Mouse (Mus musculus) neutrophil, adult 5-6 weeks (primary cell): Measurements from ENCODE around the gene Usp18. TPM values are rescaled to one million over a fixed set of nuclear protein-coding genes. Genes with fewer than 3 reads are reported as not detected.

Experiments used
- ATAC-seq: fragments of 151-379, 151-347 bp; 2 replicates; pipeline ENCODE4 v1.8.0; 2017; ENCODE audit warnings: mild to moderate bottlenecking, moderate TSS enrichment; ENCODE audit not compliant: insufficient number of reproducible peaks, poor library complexity, low FRiP score, severe bottlenecking; ENCODE audit errors: extremely low read depth
- total RNA-seq: library from RNA; stranded (forward); fragments of 200-1000 nt; gene quantifications from 2 replicates; pipeline ENCODE4 v1.2.3, GENCODE M21; 2017

Gene Usp18
- 21.8 and 24.1 TPM in 2 replicates for total RNA-seq

DNA sequence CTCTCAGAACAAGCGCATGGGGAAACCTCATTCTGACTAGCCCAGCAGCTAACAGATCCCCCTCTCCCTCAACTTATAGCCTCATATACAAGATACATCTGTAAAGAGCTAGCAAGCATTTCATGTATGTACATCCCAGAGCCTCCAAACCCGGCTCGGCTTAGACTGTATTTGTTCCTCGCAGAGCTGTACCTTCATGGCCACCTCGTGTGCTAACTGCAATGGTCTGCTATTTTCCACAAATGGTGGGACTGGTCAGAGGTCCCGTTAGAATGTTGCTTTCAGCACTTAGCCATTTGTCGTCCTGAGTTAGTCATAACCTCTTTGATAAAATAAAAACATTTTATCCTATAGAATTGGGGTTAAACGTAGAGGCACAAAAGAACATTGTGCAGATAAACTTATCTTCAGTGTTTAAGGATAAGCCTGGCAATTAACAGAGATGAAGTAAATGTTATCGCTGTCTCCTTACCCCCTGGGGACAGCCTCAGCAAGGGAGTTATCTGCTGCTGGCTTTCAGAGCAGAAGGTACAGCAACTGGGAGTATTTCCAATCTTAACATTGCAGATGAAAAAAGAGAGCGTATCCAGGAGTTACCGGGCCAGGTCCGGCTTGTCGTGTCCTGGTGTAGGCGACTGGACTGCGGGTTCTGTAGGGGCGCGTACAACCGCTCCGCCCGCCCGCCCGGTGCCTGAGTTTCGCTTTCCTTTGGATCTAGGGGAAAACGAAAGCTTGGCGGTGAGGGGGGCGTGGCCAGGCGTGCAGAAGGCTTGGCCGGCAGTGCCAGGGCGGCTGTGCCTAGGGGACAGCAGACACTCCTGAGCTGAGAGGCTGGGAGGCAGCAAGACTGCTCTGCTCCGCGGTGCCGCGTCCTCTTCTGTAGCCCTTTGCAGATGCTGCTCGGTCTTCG, at the start of gene Usp18:
Usp18 (plus strand) TSS at position 780 of the 910 bp plus-strand sequence.
- ATAC-seq: peak; percentile 91

DNA sequence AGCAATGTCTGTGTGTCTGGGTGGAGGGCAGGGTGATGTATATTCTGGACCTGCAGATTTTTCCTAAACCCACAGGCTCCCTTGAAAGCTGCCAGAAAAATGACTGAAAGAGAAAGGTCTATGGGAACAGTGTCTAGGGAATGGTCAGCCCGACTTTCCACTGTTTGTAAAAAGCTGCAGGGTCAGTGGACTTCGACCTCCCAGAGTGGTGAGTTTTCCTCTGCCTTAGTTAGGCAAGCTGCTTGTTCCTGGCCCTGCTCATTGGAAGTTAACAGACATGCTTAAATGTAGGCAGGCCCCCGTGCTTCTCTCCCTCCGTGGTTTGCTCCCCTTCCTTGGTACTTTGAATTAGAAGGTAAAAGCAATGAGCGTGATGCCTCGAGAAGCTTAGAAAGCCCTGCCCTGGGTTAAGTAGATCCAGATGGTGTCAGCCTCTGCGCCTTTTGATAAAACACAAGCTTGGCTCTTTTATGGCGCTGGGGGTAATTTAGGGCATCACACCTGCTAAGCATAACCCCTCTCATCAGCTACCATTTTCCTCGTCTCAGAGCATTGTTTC, 47.8 kb upstream of the Usp18 start:
- ATAC-seq: no peak

DNA sequence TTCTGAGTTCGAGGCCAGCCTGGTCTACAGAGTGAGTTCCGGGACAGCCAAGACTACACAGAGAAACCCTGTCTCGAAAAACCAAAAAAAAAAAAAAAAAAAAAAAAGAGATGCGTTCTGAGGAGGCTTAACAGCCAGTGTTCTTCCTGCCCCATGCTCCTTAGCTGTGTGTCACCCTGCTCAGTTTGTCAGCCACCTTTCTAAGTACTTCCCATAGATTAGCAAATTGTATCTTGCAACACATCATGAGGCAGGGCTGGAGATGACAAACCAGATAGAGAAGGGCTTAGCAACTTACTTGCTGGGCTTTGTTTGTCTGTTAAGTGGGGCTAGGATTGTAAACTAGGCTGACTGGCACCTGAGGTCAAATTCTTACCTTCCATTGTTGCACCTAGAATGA, 45.2 kb upstream of the Usp18 start:
- no peak for ATAC-seq

DNA sequence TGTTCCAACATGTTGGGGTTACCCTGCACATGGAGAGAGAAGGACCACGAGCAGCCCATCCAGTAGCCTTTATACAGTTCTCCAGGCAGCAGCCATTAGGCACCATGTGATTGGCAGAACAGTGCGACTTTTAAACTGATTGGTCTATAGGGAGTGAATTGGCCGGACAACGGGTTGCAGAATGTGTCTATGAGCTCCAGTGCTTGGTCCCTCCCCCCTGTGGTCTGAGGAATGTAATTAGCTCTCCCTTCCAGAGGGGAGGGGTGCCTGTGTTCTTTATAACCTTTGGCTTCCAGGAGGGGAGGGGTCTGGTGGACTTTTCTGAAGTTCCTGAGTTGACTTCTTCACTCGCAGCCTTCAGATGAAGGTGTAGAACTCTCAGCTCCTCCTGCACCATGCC, 43.7 kb upstream of the Usp18 start:
- no peak for ATAC-seq

DNA sequence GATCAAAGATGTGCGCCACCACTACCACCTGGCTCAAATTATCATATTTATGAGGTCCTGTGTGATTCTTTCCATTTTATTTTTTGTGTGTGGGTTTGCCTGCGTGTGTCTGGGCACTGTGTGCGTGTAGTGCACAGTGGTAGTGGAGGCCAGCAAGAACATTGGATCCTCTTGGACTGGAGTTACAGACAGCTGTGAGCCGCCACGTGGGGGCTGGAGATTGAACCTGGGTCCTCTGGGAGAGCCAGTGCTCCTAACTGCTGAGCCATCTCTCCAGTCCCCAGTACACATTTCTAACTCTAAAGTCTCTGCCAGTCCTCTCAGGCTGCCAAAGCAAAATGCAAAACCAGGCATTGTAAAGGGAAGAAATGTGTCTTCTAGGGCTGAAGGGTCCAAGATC, 39.2 kb upstream of the Usp18 start:
- ATAC-seq: no peak

DNA sequence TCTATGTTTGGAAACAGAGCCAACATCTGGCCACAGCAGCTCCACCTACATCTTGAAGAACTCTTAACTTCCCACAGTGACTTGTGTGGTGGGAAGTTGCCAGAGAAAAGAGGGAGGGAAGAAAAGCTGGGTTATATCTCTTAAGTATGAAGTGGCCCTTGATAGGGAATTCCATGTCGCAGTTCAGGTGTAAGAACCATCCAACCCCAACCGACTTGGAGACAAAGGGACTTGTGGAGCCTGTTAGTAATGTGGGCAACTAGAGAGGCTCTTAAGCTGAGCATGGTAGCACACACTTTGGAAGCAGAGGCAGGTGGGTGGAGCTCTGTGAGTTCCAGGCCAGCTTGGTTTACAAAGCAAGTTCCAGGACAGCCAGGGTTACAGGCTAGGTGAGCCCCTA, 36.1 kb upstream of the Usp18 start:
- no peak for ATAC-seq

DNA sequence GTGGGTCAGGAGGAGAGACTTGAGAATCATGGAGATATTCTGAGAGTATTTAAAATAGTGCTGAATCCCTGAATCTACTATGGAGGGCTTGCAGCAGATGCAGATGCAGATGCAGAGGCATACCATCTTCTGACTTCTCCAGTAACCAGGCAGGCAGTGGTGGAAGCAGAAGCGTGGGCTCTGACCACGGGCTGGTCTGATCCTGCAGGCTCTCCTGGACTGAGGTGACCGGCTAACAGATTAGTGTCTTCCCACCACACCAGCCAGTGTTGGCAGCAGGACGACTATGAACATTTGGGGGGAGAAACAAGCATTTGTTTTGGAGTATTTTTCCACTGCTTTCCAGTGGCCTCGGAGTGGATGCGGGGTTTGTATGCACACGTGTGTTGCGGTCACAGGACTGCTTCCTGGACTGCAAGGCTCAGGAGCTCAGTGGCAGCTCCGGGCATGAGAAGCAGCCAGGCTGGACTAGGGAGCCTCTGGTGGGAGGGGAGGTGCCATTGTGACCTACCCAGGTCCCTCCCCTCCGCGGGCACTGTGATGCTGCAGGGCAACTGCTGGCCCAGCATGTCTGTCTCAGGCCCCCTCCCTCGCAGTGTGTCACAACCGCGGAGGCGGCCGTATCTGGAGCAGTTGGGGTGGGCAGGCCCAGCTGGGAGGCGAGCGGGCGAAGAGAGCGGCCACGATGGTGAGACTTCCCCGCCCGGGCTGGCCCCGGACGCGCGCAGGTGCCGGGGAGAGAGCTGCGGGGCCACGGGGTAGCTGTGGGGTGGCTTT, 35.4 kb upstream of the Usp18 start, which contains the start of gene Tuba8:
Tuba8 (plus strand) TSS at position 548 of the 777 bp plus-strand sequence.
- ATAC-seq: peak; percentile 80

DNA sequence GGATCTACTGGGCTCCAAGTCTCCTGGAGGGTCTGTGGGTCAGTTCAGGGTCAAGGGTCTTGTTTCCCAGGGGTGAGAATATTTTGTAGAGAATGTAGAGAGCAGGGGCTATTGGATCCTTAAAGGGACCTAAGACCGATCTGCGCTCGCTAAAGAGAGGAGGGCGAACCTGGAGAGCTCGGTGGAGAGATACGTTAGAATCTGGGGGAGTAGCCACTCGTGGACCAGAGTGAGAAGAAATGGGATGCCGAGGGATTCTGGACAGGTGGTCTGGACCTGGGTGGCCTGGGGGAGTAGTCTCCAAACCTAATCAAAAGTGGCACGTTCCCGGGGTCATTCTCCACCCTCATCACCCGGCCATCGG, 34.8 kb upstream of the Usp18 start:
- no peak for ATAC-seq

DNA sequence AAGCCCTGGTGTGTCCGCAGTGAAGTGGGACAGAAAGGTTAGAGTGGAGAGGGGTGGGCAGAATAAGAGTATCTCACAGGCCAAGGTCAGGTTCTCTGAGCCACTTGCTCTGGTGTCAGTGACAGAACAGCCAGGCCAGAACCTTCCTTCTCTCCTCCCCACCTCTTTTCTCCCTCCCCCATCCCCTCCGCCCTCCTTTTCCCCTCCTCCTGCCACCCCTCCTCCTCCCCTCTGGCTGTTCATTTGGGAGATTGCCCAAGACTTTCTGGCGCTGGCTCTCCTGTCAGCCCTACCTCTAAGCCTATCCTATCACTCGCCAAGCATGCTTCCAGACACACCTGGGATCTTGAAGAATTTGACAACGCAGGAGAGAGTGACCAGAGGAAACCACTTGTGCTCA, 34.0 kb upstream of the Usp18 start:
- ATAC-seq: no peak

DNA sequence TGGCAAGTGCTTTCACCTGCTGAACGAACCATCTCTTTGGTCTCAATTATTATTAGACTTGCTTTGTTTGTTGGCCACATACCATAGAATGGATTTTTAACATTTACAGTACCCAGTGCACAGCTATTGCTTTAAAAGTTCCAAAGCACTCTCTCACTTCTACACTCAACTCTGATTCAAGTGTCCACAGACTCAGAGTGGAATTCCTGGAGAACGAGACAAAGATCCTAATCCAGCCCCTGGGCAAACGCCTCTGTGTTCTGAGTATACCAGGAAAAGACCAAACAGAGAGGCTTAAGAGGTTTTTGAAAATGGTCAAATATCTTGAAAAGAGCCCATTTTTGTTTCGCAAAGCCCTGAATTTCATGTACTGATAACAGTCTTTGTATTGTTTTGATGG, 32.7 kb upstream of the Usp18 start:
- no peak for ATAC-seq

DNA sequence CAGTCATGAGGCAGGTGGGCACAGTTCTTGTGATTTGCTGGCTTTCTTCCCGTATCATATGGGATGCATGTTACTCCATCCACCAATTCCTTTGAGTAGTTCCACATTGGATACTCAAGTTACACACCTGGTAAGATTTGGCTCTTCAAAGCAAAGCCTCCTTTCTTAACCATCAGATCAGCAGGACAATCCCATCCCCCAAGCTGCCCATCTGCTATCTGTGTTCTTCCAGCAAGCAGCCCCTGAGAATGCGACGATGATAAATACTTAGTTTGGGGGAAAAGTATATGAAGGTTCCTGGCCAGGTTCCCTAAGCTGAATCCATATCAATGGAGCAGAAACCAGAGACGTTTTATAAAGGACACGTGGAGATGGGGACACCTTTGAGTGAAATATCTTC, 31.5 kb upstream of the Usp18 start:
- ATAC-seq: no peak

DNA sequence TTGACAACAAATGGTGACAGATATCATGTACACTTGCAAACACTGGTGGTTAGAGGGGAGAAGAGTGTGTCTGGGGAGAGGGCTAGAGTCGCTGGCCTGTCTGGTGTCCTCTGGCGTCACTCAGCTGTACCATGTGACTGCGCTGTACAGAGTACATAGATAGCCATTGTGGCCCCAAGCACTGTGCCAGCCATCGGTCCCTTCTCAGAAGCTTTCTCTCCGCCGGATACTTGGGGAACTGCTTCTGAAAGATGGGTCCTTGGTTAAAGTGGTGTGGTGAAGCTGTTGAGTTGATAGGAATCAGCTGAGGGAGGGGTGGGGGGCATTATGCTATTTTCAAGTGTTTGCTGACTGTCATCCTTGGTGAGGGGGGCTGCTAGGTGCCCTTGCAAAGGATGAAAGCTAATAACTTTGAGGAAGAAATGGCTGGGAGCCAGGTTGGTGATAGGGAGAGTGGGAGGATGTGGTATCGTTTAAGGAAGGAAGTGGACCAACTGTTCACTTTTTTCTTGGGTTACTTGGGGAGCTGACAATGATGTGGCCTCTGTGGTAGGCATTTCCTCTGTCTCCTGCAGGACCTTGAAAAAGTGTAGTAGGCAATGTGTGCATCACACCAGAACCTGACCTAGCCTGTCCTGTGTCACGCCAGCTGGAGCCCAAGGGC, 30.9 kb upstream of the Usp18 start:
- ATAC-seq: peak; percentile 25; the same call in 1 of the 2 replicates

DNA sequence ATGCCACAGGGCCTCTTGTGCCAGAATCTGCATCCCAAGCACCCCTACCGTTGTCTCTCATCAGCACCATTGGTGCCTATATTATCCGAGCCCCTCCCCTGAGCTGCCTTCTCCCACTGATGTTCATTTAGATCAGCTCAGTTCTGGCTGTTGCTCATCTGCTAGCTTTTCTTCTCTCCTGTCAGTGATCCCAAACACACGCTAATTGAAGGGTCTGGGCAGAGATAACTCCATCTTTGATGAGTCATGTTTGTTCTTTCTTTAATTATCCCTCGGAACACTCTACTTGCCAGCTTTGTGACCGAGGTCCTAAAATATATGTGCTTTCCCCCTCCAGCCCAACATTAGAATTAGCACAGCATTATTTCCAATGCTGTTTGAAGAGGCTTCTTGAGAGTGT, 30.4 kb upstream of the Usp18 start:
- ATAC-seq: no peak

DNA sequence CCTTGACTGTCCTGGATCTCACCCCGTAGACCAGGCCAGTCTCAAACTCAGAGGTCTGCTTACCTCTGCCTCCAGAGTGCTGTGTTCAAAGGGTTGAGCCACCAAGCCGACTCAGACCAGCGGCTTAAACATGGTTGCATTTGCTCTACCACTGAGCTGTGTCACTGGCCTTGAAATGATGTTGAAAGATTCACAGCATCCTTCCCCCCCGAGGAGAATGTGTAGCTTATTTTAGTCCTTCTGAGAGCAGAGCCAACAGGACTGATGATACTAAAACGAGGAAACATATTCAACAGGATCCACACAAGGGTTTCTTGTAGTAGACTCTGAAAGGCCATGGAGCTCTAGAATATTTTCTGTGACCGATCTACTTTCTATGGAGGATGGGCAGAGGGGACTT, 29.8 kb upstream of the Usp18 start:
- ATAC-seq: no peak

DNA sequence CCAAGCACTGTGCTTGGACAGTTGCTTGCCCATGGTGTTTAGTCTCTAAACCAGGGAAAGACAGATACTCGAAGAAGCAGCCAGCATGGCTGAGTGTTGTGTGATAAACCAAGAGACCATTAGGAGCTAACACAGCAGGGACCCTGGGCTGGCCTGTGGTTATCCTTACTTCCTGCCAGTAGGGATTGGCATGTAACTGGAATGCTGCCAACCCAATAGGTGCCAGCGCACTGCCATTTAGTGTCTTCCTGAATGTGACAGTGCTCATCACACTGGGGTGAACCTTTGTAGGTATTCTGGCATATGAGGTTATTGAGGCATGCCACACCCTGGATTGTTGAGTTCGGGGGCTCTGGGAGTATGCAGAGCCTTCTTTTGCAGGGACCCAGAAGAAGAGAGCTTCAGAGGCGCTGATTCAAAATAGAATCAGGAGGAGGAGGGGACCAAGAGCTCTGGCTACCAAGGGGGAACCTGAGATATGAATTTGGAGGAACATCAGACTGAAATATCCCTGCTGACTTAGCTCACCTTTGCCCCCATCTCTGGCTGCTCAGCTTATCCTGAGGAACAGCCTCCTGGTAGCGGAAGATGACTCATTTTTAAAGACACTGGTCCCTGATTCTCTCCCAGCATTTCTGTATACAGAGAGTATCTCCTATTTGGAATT, 29.0 kb upstream of the Usp18 start:
- ATAC-seq: no peak

DNA sequence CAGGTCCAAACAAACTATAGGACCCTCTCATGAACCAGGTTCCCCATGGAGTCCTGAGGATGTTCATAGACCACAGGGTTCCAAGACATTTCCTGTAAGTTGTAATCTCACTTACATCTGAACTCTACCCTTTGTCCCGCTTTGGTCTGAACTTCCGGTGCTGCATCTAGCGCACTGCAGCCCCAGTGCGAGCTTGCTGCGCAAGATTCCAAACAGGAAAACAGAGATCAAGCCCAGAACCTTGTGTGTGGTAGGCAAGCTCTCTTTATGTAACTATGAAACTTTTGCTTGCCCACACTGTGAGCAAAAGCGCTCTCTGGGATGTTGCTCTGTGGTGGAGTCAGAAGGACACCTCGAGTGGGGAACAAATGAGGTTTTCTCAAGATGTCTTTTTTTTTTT, 27.7 kb upstream of the Usp18 start:
- ATAC-seq: no peak

DNA sequence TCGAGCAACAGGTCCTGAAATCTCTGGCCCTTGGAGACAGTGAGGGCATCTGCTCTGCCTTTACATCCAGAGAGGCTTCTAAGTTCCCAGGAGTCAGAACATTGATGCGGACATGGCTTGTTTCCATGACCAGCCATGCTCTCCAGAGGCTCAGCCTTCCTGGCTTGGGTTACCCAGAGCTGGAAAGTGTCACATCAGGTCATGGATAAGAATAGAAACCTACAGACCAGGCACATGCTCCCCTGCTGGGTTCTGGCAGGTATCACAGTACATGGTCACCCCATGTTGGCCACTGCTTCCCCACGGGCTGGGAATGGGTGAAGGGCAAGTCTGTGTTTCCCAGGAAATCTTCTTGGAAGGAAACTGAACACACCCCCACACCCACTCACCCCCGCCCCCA, 26.3 kb upstream of the Usp18 start:
- ATAC-seq: no peak

DNA sequence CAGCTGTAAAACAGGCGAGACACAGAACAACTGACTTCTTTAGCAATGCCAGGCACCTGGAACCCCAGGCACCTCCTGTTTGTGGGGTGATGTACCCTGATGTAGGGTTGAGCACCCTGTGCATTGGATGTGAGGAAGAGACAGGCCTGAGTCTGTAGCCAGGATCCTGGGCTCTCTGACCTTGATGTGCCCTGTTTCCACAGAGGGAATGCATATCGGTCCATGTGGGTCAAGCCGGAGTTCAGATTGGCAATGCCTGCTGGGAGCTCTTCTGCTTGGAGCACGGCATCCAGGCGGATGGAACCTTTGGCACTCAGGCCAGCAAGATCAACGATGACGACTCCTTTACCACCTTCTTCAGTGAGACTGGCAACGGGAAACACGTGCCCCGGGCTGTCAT, 25.5 kb upstream of the Usp18 start:
- no peak for ATAC-seq
